Mouse (Mus musculus) G1E (cell line): ENCODE measurements around the gene Slc34a2.

ENCODE experiments used
- CTCF ChIP-seq: IDR thresholded peaks from 2 replicates; pipeline ENCODE4 v1.5.1; 2012; ENCODE audit warnings: low read depth, low read length, inconsistent platforms, mixed read lengths
- GATA1 ChIP-seq: IDR thresholded peaks from 2 replicates; pipeline ENCODE4 v1.6.1; 2012; ENCODE audit warnings: borderline replicate concordance, low read length, inconsistent platforms, mixed read lengths
- TAL1 ChIP-seq: conservative IDR thresholded peaks from 2 replicates; pipeline ENCODE4 v1.6.1; 2012; ENCODE audit warnings: low read depth, low read length, inconsistent platforms, mixed read lengths

DNA sequence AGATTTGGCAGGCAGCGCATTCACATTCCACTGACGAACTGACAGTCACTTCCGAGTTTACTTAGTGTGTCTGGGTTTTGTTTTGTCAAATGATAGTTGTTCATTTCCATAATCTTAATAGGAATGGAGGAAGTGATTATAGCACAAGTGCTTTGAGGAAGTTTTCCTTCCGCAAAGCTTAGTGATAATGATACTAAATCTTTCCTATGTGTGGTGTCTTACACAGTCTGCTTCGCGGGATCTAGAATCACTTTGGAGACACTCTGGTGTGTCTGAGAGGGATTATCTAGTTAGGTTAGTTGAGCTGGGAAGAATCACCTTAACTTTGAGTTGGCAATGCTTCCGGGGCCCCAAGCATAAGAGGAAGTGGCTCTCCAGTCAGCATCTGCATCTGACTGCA is 49.6 kb downstream of the Slc34a2 start:
- TF ChIP-seq CTCF (no peak), TAL1 (no peak), GATA1 (no peak)
